Mouse (Mus musculus) telencephalon, adult 2 months (tissue): ENCODE results near the gene Nudt22.
"Not testable (repeated sequence)": the region's sequence is repeated elsewhere in the genome, so short reads cannot be mapped to it uniquely, and the experiment has no call there.

Experiments
- DNase-seq: peaks from one replicate; pipeline ENCODE4 v3.0.0-alpha.2; 2011; ENCODE audit warnings: low read depth, low spot score

The Nudt22 gene

GRCm38 (mm10) chr19:6995255-6995991 is 494 bp downstream of the Nudt22 start:
- no peak for DNase-seq

- DNase-seq, result no peak
Measured at GRCm38 (mm10) chr19:6994489-6994888, 1.4 kb downstream of the Nudt22 start.

GRCm38 (mm10) chr19:6994002-6994401 is 1.9 kb downstream of the Nudt22 start:
- DNase-seq, result no peak

- no peak for DNase-seq
Measured at GRCm38 (mm10) chr19:6993011-6993770, 2.7 kb downstream of the Nudt22 start.

- DNase-seq, result peak; percentile 95
Measured at GRCm38 (mm10) chr19:6992011-6992858, 3.7 kb downstream of the Nudt22 start, which contains the start of gene Dnajc4. TSS of gene Dnajc4 (minus strand) at chr19:6992572.

GRCm38 (mm10) chr19:6991166-6991565 is 4.8 kb downstream of the Nudt22 start:
- not testable (repeated sequence) for DNase-seq

- DNase-seq, result no peak
Measured at GRCm38 (mm10) chr19:6990712-6991111, 5.2 kb downstream of the Nudt22 start.

GRCm38 (mm10) chr19:6989251-6989650 is 6.7 kb downstream of the Nudt22 start:
- no peak for DNase-seq

- DNase-seq, result no peak
Measured at GRCm38 (mm10) chr19:6987904-6988285, 8.0 kb downstream of the Nudt22 start.

GRCm38 (mm10) chr19:6987061-6987903 is 8.6 kb downstream of the Nudt22 start, which contains the start of gene Vegfb:
TSS of gene Vegfb (minus strand) at chr19:6987651.
- no peak for DNase-seq

GRCm38 (mm10) chr19:6985951-6986708 is 9.8 kb downstream of the Nudt22 start:
- DNase-seq, result no peak

GRCm38 (mm10) chr19:6985300-6985699 is 10.6 kb downstream of the Nudt22 start:
- no peak for DNase-seq

GRCm38 (mm10) chr19:6983621-6984020 is 12.3 kb downstream of the Nudt22 start:
- DNase-seq, result no peak

- no peak for DNase-seq
Measured at GRCm38 (mm10) chr19:6981465-6981864, 14.5 kb downstream of the Nudt22 start.

GRCm38 (mm10) chr19:6980381-6981093 is 15.4 kb downstream of the Nudt22 start, which contains the start of gene Fkbp2:
TSS of gene Fkbp2 (minus strand) at chr19:6980501.
- DNase-seq, result peak; percentile 97

- peak; percentile 100 for DNase-seq
Measured at GRCm38 (mm10) chr19:6979486-6980380, 16.2 kb downstream of the Nudt22 start.

GRCm38 (mm10) chr19:6979001-6979479 is 16.9 kb downstream of the Nudt22 start:
- no peak for DNase-seq

- DNase-seq, result no peak
Measured at GRCm38 (mm10) chr19:6978639-6978974, 17.3 kb downstream of the Nudt22 start.
